Mouse (Mus musculus) layer of hippocampus, adult 8-10 months (tissue): ENCODE measurements around the gene Gsta4. TPM values are rescaled to one million over a fixed set of nuclear protein-coding genes. Genes with fewer than 3 reads are reported as not detected.
"Not testable (repeated sequence)": the region's sequence is repeated elsewhere in the genome, so short reads cannot be mapped to it uniquely, and the experiment has no call there.

Experiments
- DNase-seq, 2 experiments: peaks; one replicate each; pipeline ENCODE4 v3.0.0; 2022; ENCODE audit warnings: low spot score in 2 of 2
- total RNA-seq, 4 experiments: library from RNA; stranded (reverse); gene quantifications; 2 replicates each; pipeline ENCODE4 v1.2.4; 2022

The Gsta4 gene
- total RNA-seq = 10 to 100 TPM; 50.5 to 52.8 (median 51.7) TPM

DNA sequence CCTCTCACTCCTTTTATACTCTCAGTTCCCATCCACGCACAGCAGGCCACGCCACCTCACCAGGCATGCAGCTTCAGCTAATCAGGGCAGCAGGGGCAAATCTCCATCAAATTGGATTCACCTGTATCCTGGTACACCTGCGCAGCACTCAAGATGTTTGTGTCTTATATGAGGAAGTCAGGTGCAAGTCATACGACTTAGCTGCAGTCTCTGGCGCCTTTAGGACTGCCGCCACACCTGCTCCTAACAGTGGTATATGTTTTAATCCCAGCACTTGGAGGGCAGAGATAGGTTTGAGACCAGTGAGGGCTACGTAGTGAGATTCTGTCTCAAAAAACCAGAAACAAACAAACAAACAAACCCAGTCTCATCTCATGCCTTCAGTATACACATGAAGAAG is at the start of gene Gsta4:
Gene Gsta4 (plus strand): TSS at position 301 of the 400 bp plus-strand sequence.
- not testable (repeated sequence) for DNase-seq

DNA sequence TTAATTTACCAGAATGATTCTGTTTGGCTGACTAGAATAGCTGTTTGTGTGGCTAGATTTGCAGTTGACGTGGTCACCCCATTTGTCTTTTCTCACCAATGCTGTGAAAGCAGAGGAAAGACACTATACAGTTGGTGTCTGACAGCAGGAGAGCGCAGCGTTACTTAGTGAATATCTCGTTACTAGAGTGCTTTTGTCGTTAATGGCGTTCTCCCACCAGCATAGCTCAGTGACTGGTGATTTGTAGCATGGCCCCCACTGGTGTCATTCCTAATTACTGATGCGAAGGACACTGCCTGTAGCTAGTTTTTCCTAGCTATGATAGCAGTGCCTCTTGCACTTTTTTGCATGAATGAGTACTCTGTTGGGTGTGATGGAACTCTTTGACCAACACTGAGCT is 46.9 kb upstream of the Gsta4 start:
- no peak for DNase-seq

DNA sequence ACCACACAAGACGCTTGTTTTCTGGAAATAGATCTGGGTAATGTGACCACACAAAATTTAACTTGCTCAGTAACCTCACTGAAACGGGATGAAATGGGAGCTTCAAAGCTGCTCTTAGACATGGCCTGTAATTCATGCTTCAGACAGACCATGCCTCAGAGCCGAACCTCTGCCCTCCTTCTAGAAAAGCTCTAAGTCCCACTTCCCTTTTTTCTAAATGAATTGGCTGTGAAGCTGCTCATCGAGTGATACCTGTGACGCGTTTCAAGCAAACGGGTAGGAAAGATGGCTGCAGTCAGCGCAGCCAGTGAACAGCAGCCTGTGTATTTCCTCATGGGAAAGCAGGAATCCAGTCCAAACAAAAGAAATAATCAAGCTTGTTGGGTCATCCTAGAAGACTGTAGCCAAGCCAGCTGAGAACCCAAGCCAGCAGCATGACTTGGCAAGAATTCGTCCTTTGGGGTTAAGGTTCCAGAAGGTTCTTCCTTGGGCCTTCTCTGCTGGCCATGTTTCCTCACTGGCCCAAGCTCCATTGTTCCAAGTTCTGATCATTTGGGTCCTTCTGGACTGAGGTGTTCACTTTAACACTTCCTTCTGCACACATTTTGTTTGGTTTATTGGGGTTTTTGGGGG is 44.4 kb upstream of the Gsta4 start:
- DNase-seq = no peak

DNA sequence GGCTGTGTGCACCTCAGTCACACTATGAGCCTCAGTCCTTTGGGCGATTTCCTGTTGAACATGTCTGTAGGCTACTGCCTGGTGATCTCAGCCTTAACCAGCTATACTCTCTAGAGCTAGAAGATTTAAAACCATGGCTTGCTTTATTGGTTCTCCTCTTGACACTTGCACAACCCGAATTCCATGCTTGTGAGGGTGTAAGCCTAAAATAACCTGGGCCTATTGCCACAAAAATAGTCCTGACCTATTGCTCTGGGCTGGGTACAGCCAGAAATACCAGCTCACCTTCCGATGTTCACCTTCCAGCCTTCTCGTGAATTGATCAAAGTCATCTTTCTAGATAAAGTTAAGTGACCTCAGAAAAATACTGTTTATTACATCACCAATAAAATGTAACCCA is 43.1 kb upstream of the Gsta4 start:
- DNase-seq = no peak

DNA sequence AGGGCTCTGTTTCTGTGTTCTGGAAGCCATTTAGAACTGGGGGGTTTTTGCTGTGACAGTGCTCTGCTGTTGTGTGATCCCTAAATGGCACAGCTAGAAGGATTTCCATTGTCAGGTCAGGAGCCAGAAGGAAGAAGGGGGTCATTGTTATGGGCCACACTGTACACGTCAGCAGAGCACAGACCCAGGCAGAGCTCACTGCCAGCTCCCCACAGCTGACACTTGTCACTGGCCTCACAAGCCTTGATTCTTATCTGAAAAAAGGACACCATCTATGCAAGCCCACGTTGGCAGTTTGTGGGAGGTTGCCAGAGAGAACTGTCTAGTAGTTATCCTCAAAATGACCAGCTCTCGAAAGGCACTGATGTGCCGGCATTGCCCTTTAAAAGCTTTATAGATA is 36.5 kb upstream of the Gsta4 start:
- peak; percentile 49 to 72 for DNase-seq

DNA sequence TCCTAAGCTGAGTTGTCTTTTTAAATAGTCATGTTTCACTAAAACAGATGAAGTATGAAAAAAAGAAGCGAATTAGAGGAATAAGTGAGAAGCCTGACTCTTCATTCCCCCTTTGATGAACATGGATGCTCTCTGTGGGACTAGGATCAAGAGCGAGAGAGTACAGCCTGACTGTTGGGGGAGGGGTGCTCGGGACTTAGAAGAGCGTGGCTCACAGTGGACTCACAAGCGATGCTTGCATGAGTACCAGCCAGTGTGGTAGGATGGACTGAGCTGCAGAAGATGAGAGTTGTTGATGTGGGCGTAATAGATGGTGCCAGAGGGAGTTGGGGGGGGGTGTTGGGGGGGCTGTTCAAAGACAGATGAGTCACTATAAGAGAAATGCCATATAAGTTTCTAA is 35.9 kb upstream of the Gsta4 start:
- no peak for DNase-seq

DNA sequence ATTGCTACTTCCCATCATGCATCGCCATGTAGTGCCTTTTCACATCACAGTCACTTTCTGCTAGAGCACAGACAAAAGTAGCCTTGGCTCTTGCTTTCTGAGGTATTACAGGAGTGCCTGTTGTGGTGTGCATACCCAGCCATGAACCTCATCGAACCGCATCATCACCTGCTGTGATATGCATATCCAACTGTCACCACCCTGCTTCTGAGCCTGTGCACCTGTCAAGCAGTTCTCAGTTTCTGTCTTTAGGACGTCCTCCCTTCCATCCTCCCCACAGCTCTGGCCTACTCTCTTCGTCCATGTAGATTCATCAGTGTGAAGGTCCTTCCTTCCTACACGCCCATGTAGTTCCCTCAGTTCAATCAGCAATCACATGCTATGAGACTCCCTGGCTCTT is 34.4 kb upstream of the Gsta4 start:
- DNase-seq = no peak

DNA sequence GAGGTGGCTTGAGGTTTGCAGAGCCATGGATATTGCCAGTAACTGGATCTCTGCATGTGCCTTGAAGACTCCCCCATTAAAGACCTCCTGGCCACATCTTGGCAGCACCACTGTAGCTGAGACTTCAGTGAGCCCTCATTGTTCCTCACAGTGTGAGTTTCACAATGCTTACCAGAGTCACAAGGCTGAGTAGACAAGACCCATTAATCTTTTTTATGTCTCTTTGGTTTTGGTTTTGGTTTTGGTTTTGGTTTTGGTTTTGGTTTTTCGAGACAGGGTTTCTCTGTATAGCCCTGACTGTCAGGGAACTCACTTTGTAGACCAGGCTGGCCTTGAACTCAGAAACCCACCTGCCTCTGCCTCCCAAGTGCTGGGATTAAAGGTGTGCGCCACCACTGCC is 32.8 kb upstream of the Gsta4 start:
- DNase-seq = not testable (repeated sequence)

DNA sequence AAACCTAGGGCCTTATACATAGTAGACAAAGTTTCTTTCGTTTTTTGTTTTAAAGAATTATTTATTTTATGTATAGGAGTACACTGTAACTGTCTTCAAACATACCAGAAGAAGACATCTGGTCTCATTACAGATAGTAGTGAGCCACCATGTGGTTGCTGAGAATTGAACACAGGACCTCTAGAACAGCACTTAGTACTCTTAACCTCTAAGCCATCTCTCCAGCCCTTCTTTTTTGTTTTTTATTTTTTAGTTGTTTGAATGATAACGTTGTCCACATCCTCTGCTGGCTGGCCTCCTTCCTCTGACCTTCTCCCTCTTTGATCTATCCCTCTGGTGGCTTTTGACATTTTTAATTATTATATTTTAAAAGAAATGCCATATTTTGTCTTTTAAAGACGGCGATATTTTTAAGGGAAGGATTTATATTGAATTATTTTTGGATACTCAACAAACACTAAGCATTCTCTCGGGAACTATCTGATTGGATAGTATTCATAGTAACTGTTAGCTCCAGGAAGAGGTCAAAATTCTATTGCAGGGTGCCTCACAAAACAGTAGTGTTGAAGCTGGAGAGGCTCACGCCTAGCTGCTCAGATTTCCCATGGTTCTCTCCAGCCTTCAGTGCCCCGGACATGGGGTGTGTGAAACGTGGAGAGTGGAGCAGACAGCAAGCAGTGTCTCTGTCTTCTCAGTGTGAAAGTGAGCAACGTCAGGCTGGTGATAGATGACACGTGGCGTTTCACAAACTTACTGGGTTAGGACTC is 28.2 kb upstream of the Gsta4 start:
- no peak for DNase-seq

DNA sequence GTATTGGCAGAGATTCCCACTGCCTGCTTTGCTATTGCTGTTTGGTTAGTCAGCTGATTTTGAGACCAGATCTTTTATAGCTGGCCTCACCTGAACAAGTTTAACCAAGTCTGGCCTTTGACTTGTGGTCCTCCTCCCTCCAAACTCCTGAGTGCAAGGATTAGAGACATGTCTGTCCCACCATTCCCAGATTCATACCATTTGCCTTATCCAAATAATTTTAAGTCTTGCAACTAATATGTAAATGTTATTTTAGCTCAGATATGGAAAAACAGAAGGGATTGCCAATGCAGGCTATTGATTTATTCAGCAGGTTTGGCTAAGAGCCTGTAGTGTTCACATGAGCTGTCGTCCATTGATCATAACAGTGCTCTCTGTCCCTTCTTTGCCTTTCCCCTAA is 25.4 kb upstream of the Gsta4 start:
- DNase-seq = no peak

DNA sequence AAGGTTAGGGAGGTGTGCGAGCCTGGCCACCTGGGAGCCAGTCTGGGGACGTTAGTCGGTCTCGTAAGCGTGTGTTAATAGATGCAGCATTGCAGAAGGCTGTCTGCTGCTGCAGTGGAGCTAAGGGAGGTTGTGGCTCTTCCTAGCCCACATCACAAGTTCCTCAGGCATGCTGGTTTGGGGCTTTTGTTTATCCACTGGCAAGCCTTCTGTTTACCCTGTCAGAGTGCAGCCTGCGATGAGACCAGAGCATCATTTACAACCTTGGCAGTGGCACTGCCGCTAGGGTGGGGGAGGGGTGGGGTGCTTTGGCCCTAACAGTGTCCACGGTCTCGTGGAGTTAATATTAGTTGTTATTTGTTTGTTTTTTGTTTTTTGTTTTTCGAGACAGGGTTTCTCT is 19.3 kb upstream of the Gsta4 start:
- DNase-seq = no peak

DNA sequence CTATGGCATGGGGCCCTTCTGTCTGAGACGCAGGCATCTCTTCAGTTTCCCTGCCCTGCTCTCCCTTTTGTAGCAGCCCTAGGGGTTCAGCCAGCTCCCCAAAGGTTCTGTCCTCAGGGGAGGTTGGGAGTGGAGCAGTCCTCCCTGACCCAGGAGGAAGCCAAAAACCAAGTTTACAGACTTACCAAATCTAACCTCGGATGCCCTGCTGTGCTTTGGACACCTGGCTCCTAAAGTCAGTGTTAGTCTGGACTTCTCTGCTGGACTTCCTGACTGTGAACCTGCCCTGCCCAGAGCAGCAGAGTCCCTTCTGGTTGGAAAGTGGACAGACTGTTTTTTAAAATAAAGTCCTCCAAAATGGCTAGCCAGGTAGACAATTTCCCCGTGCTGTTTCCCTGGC is 17.8 kb upstream of the Gsta4 start:
- DNase-seq = no peak

DNA sequence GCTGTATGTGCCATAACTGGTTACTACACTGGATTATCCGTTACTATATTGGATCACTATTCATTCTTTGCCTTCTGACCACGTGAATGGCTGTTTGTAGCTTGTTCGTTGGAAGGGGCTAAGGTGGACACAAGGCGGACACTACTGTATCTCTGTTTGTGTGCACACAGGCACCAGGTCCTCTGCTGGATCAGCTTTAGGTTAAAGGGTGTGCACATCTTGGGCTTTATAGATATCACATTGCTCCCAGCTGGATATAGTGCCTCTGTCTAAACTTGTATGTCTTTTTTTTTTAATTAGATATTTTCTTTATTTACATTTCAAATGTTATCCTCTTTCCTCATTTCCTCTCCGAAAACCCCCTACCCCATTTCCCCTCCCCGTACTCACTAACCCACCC is 17.1 kb upstream of the Gsta4 start:
- no peak for DNase-seq

DNA sequence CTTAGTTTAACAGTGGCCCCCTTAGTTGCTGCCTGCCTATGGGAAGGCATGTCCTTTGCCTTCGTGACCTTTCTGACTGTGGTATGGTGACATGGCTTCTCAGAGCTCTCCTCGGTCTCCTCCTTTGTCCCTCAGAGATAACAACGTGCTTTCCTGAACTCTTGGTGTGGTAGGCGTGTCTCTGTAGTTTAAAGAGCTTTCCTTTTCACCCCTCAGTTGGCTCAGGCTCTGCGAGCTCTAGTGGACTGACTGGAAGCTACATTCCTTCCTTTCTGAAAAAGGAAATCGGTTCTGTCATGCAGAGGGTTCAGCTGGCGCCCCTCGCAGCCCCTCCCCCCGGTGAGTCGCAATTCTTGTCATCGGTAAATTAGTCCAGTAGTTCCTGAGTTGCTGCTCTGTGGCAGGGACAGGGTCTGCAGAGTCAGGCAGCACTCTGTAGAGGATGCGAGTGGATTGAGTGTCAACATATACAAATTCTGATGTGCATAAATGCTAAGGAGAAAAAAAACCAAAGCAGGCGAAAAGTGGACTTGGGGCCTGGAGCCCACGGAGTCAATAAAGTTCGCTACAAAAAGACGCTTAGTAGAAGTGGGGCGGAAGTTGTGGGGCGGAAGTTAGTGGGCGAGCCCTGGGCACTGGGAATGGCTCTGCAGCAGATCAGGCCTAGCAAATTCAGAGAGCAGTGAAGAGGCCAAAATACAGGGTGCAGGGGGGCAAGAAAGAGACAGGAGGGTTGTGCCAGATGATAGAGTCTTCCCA is 15.7 kb upstream of the Gsta4 start:
- DNase-seq = no peak

DNA sequence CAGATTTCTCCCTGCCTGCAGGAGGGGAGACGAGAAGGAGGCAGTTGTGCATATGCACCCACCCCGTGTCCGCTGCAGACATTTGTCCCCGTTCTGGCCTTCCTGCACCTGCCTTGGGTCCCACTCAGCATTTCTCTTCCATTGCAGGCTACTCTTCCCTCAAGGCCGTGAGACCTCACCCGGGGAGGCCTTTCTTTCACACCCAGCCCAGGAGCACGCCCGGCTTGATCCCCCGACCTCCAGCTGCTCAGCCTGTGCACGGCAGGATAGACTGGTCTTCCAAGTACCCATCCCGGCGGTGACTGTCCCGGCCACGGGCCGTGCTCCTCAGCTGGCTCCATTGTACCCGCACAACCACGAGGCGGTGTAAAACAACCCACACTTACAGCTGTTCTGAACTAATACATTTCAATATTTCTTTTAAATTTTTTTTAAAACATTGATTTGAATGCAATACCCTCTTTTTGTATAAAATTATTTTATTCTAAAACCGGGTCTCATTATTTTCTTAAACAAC is 15.1 kb upstream of the Gsta4 start:
- DNase-seq = no peak

DNA sequence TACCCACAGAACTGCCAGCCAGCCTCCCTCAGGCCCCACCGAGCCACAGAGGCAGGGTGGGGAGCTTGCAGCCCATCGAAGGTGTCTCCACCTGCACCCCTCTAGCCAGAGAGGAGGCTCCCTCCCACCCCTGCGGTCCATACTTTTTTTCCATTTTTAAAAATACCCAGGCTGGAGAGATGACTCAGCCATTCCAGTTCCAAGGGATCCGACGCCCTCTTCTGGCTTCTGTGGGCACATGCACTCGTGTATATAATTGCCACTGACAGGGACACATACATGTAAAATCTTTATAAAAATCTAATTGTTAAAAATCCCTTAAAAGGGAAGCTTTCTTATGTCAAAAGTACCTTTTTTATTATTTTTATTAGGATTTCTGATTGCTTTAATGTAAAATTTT is 13.7 kb upstream of the Gsta4 start:
- DNase-seq = no peak

DNA sequence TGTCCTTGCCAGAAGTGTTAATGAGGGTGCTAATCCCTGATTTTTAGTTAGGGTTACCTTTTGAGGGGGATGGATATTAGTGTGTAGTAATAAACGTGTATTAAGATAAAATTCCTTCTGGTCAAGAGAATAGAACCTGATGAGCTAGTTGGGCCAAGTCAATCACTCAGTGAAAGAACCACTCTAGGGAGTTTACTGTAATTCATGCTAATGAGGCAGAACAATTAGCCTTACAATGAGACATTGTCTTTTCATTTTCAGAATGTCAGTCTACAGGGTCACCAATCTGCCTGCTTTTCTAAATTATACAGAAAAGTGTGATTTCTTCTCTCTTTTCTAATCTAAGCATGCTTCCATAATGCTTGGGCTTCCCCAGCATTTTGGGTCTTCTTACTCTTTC is 8.6 kb upstream of the Gsta4 start:
- DNase-seq = no peak

DNA sequence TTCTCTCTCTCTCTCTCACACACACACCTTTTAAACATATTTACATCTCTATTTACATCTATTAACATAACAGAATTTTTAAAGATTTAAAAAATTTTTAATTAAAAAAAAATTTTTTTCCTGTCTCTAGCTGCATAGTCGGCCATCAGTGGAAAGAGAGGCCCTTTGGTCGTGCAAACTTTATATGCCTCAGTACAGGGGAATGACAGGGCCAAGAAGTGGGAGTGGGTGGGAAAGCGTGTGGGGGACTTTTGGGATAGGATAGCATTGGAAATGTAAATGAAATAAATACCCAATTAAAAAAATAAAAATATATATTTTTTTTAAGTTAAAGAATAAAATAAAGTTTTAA is 7.7 kb upstream of the Gsta4 start:
- DNase-seq = not testable (repeated sequence)

DNA sequence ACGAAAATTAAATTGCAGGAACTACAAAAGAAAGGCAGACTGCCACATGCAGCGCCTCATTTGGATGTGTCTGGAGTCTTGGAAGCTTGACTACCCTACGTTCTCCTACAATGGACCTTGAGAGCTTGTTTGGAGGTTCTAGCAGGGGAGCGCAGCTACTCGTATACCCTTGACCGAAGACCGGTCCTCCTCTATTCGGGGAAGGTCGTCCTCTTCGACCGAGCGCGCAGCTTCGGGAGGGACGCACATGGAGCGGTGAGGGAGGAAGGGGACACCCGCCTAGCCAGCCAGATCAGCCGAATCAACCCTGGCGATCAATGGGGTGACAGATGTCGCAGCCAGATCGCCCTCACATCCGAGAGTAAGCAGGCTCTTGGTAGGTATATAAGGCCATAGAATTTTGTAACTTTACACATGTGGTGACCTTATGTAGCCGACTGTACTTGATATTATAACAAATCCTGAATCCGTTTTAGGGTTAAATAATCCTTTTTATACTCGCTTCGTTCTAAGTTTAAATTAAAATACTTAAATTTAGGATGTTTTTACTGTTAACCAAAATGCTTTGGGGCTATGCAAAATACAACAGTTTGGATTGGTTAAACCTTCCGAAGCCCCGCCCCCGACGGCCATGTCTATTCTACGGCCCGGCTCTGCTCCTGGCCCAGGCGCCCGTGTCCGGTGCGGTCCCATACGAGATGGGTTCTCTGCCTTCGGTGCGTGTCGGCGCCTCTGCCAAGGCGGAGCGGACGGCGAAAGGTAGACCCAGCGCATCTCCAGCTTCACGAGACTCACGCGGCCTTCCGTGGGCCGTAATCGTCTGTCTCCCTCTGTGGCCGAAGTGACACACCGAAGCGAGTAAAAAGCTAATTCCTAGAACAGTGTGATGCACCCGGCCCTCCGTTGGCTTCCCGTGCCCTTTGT is 7.0 kb upstream of the Gsta4 start:
- DNase-seq = peak; percentile 91 to 96

DNA sequence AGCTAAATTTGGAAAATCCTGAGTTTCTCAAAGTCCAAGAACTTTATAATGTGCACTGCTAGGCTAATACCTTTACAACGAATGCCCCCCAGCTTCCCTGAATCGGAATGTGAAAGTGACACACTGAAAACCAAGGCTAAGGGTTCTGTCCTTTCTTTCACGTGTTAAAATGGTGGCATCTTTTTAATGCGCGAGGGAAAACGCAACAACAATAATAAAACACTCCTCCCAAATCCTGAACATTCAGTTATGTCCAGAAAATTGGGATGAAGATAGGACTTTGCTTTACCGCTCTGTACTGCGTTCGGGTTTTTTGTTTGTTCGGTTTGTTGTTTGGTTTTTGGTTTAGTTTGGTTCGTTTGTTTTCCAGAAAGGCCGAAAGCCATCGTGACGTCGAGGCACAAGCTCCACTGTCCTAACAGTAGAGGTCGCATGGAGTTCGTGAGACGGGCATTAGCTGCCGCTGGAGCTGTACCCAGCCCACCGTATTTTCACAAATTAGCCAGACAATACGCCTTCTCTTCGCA is 6.3 kb upstream of the Gsta4 start:
- DNase-seq = peak; percentile 52 to 55

DNA sequence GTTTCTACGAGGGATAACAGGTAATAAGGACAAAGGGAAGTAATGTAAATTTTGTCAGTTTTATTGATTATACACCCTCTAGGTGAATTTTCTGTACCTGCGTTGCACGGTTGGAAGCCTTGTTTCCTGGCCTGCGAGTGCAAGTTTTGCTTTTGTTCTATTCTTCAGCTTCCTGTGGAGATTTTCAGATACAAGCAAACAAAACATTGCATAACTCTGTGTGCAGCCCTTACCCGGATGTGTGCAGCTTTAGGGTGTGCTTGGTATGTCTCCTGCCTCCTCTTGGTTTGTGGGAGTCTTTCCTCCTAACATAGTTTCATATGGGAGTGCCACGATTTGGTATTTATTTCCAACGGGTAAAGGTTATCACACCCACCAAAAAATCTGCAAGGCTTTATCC is 5.7 kb upstream of the Gsta4 start:
- DNase-seq = peak in 1 of 2 experiments; percentile 23
